Mouse (Mus musculus) stomach, postnatal 0 days (tissue): Measurements from ENCODE around the gene Gnb2. TPM values are rescaled to one million over a fixed set of nuclear protein-coding genes. Genes with fewer than 3 reads are reported as not detected.

Source experiments
- ATAC-seq: fragments of 200-750 bp; cut with Nextera tagmentation; 2 replicates; pipeline ENCODE4 v1.8.0; 2017; ENCODE audit not compliant: low FRiP score, low TSS enrichment
- DNase-seq: peaks from one replicate; pipeline ENCODE4 v3.0.0-alpha.2; 2016; ENCODE audit warnings: low spot score
- H3K27ac ChIP-seq: fragments of 300-500 bp; sonication (generic); replicated peaks from 2 replicates; pipeline ENCODE4 v1.5.1; 2014; ENCODE audit warnings: mild to moderate bottlenecking, control low read depth
- H3K27me3 ChIP-seq: fragments of 300-500 bp; sonication (generic); 2 replicates; pipeline ENCODE4 v1.6.1; 2014; ENCODE audit warnings: low read length; ENCODE audit not compliant: control insufficient read depth, insufficient read depth
- H3K36me3 ChIP-seq: fragments of 300-500 bp; sonication (generic); 2 replicates; pipeline ENCODE4 v1.6.1; 2014; ENCODE audit warnings: low read length, mixed read lengths; ENCODE audit not compliant: control insufficient read depth, insufficient read depth
- H3K4me1 ChIP-seq: fragments of 300-500 bp; sonication (generic); replicated peaks from 2 replicates; pipeline ENCODE4 v1.6.1; 2014; ENCODE audit warnings: antibody characterized with exemption; ENCODE audit not compliant: control insufficient read depth, insufficient read depth
- H3K4me2 ChIP-seq: fragments of 300-500 bp; sonication (generic); replicated peaks from 2 replicates; pipeline ENCODE4 v1.6.1; 2014; ENCODE audit warnings: low read depth, mild to moderate bottlenecking, control low read depth, moderate library complexity
- H3K4me3 ChIP-seq: fragments of 300-500 bp; sonication (generic); 2 replicates; pipeline ENCODE4 v1.5.1; 2014; ENCODE audit warnings: low read depth, low read length, control low read depth
- H3K9ac ChIP-seq: fragments of 300-500 bp; sonication (generic); 2 replicates; pipeline ENCODE4 v1.6.1; 2014; ENCODE audit warnings: mild to moderate bottlenecking, low read length, control low read depth, mixed read lengths
- H3K9me3 ChIP-seq: fragments of 300-500 bp; sonication (generic); 2 replicates; pipeline ENCODE4 v1.6.1; 2016; ENCODE audit warnings: low read length; ENCODE audit not compliant: control insufficient read depth
- CTCF ChIP-seq: IDR thresholded peaks from 2 replicates; pipeline ENCODE4 v1.5.1; 2016; ENCODE audit warnings: antibody characterized with exemption, low read depth, mild to moderate bottlenecking, moderate library complexity
- EP300 ChIP-seq: optimal IDR thresholded peaks from 2 replicates; pipeline ENCODE3; 2016; ENCODE audit warnings: antibody characterized with exemption
- WGBS: fragments of 180-500 bp; shearing (Covaris S2); extraction: QIAGEN DNeasy Blood & Tissue Kit; methylation state at CpG from one replicate; pipeline ENCODE4 v1.1.7; 2014; 5-methylcytosine and 5-hydroxymethylcytosine counted together
- microRNA-seq: library from miRNA; unstranded; fragments of <30 nt; microRNA quantifications from one replicate; pipeline ENCODE4, GENCODE M21; 2016
- polyA plus RNA-seq: library from polyadenylated mRNA; unstranded; fragments of >200 nt; fragmentation: Nextera tagmentation; extraction: Ambion mirVana; gene quantifications from 2 replicates; pipeline ENCODE4 v1.2.1, GENCODE M21; 2015

Gene Gnb2
- polyA plus RNA-seq, 1 experiment from 2014 or later, result 345 TPM

GRCm38 (mm10) chr5:137485851-137486155 lies 47.5 kb downstream of the Gnb2 start:
- Histone ChIP-seq H3K9me3 (no peaks in the 10 kb centered on the region), H3K36me3 (no peaks in the 10 kb centered on the region), H3K9ac (peak overlapping the region; percentile 45; the same call in 1 of the 2 replicates), H3K4me1 (no peaks in the 10 kb centered on the region), H3K27ac (no peak overlapping the region), H3K4me3 (no peak overlapping the region), H3K27me3 (0 out of 2 replicates have a peak, but pooled peaks cover 2% of the 10 kb centered on the region), H3K4me2 (peak overlapping the region; percentile 38)
- 3% methylated on average over 17 of the region's 17 CpGs for WGBS
- DNase-seq (no peak), ATAC-seq (no peak)
- no peak for TF ChIP-seq CTCF
- TF ChIP-seq EP300, result no peak

DNA sequence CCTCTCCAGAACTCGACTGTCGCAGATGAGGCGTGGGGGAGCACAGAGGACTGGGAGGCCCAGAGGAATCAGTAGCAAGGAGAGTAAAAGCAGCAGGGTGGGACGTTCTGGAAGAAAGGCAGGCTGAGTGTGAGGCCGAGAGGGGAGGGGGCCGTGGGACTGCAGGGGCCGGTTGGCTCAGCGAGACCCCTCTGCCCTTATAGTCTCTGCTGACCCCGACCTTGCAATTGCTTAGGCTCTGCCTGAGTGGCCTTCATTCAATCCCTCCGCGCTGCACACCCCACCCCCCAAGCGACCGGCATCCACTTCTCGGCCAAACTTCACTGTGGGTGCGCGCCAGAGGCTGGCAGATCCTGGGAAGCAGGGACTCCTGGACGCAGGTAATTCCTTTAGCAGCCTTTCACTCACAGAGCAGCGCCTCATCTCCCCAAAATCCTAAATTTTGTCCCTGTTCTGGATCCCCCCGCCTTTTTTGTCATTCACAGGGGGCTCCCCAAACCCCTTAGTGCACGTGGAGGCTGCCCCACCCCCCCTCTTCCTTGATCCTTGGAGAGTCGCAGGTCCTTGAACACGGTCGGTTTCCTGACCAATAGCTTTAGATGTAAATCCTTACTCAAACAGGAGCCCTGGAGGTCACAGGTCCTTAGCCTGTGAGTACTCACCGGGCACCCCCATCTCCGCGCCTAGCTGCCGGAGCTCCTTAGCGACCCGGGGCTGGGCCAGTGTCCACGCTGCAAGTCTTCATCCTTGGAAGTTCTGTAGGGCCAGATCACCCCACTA lies 48.0 kb downstream of the Gnb2 start:
- 15% methylated on average over 30 of the region's 30 CpGs for WGBS

GRCm38 (mm10) chr5:137481897-137482296 lies 51.4 kb downstream of the Gnb2 start:
- TF ChIP-seq EP300 (no peak), CTCF (no peak)
- Histone ChIP-seq H3K27ac (no peak overlapping the region), H3K9me3 (no peaks in the 10 kb centered on the region), H3K36me3 (no peaks in the 10 kb centered on the region), H3K4me3 (no peak overlapping the region), H3K9ac (no peak overlapping the region), H3K4me2 (no peak overlapping the region), H3K27me3 (0 out of 2 replicates have a peak, but pooled peaks cover 2% of the 10 kb centered on the region), H3K4me1 (no peaks in the 10 kb centered on the region)
- ATAC-seq, result peak; percentile 25; the same call in 1 of the 2 replicates
- WGBS, result 39% methylated on average over 8 of the region's 8 CpGs
- no peak for DNase-seq

More for the DNA sequence above, 48.0 kb downstream of the Gnb2 start:
- Histone ChIP-seq H3K4me2 (peak overlapping the region; percentile 38), H3K9me3 (no peaks in the 10 kb centered on the region), H3K27ac (no peak overlapping the region), H3K4me3 (no peak overlapping the region), H3K27me3 (0 out of 2 replicates have a peak, but pooled peaks cover 2% of the 10 kb centered on the region), H3K4me1 (no peaks in the 10 kb centered on the region), H3K9ac (peak overlapping the region; percentile 45; the same call in 1 of the 2 replicates), H3K36me3 (no peaks in the 10 kb centered on the region)
- ATAC-seq, result no peak
- DNase-seq, result no peak
- no peak for TF ChIP-seq CTCF
- TF ChIP-seq EP300, result no peak

GRCm38 (mm10) chr5:137481138-137481537 lies 52.2 kb downstream of the Gnb2 start:
- H3K27ac ChIP-seq, result no peak overlapping the region
- ATAC-seq, result no peak; the same call in 1 of the 2 replicates
- H3K27me3 ChIP-seq, result 0 out of 2 replicates have a peak, but pooled peaks cover 2% of the 10 kb centered on the region

More at GRCm38 (mm10) chr5:137481138-137481537, 52.2 kb downstream of the Gnb2 start:
- H3K9ac ChIP-seq, result no peak overlapping the region
- H3K4me2 ChIP-seq, result no peak overlapping the region
- TF ChIP-seq CTCF (peak; percentile 80), EP300 (no peak)
- H3K9me3 ChIP-seq, result no peaks in the 10 kb centered on the region
- no peaks in the 10 kb centered on the region for H3K4me1 ChIP-seq
- peak; percentile 83 for DNase-seq
- H3K4me3 ChIP-seq, result no peak overlapping the region
- H3K36me3 ChIP-seq, result no peaks in the 10 kb centered on the region

Small RNA genes within 50 kb of the gene (microRNA-seq; reads per million reads assigned to microRNA genes)
- not detected for gene Mir6418

Other genes starting within 250 kb of the Gnb2 start
- 10.0 and 12.2 TPM in 2 replicates for gene Ache, start 246.0 kb downstream of the Gnb2 start, polyA plus RNA-seq
- 11.0 and 11.4 TPM in 2 replicates for gene Ufsp1, start 238.9 kb downstream of the Gnb2 start, polyA plus RNA-seq
- 29.3 and 31.6 TPM in 2 replicates for gene Srrt, start 225.8 kb downstream of the Gnb2 start, polyA plus RNA-seq
- gene Trip6, start 219.1 kb downstream of the Gnb2 start, polyA plus RNA-seq, result 46.4 and 47.9 TPM in 2 replicates
- gene Slc12a9, start 199.9 kb downstream of the Gnb2 start, polyA plus RNA-seq, result 6.5 and 7.2 TPM in 2 replicates
- 12.1 and 13.9 TPM in 2 replicates for gene Ephb4, start 183.4 kb downstream of the Gnb2 start, polyA plus RNA-seq
- 0.79 and 0.96 TPM in 2 replicates for gene Zan, start 56.4 kb downstream of the Gnb2 start, polyA plus RNA-seq
- gene Pop7, start 31.0 kb downstream of the Gnb2 start, polyA plus RNA-seq, result 37.9 and 39.9 TPM in 2 replicates
- gene Gigyf1, start 15.0 kb downstream of the Gnb2 start, polyA plus RNA-seq, result 5.2 and 6.0 TPM in 2 replicates
- not detected in 2 replicates for gene Epo, start 268 bp downstream of the Gnb2 start, polyA plus RNA-seq
- 2.3 and 2.7 TPM in 2 replicates for gene Actl6b, start 20.0 kb upstream of the Gnb2 start, polyA plus RNA-seq
- 1.2 and 1.3 TPM in 2 replicates for gene Tfr2, start 36.3 kb upstream of the Gnb2 start, polyA plus RNA-seq
- gene Mospd3, start 67.5 kb upstream of the Gnb2 start, polyA plus RNA-seq, result 30.8 and 34.3 TPM in 2 replicates
- 77.3 and 85.9 TPM in 2 replicates for gene Pcolce, start 80.3 kb upstream of the Gnb2 start, polyA plus RNA-seq
- gene Fbxo24, start 95.5 kb upstream of the Gnb2 start, polyA plus RNA-seq, result 0.11 and 0.16 TPM in 2 replicates
- 22.5 and 27.0 TPM in 2 replicates for gene Lrch4, start 95.6 kb upstream of the Gnb2 start, polyA plus RNA-seq
- gene Gm20605, start 95.7 kb upstream of the Gnb2 start, polyA plus RNA-seq, result 2.4 and 3.4 TPM in 2 replicates
- gene Sap25, start 107.8 kb upstream of the Gnb2 start, polyA plus RNA-seq, result 3.7 and 4.1 TPM in 2 replicates
- gene Irs3, start 112.2 kb upstream of the Gnb2 start, polyA plus RNA-seq, result 0.07 and 0.15 TPM in 2 replicates
- 10.4 and 12.4 TPM in 2 replicates for gene Agfg2, start 151.2 kb upstream of the Gnb2 start, polyA plus RNA-seq
- 1.0 TPM in 2 replicates for gene Nyap1, start 208.1 kb upstream of the Gnb2 start, polyA plus RNA-seq
- gene Tsc22d4, start 212.2 kb upstream of the Gnb2 start, polyA plus RNA-seq, result 100 and 110 TPM in 2 replicates
- 16.8 and 17.2 TPM in 2 replicates for gene Ppp1r35, start 245.3 kb upstream of the Gnb2 start, polyA plus RNA-seq